Mouse (Mus musculus) brain, embryonic 14.5 days (tissue): ENCODE measurements at regions not wholly inside any gene's neighbourhood (a gene's known extent, or its start where the extent isn't known, plus 50 kb on each side); places are given as distances from the start of the nearest gene placed in this dataset.

Experiments used
- CTCF ChIP-seq: fragments of 200-500 bp; IDR thresholded peaks from 2 replicates; pipeline ENCODE4 v1.5.1; 2012; ENCODE audit warnings: inconsistent platforms, mild to moderate bottlenecking, moderate library complexity, borderline replicate concordance; ENCODE audit not compliant: insufficient read depth, insufficient read length; ENCODE audit errors: extremely low read depth
- POLR2A ChIP-seq: fragments of 200-500 bp; IDR thresholded peaks from 2 replicates; pipeline ENCODE4 v1.6.1; 2012; ENCODE audit warnings: mild to moderate bottlenecking, inconsistent platforms, borderline replicate concordance; ENCODE audit not compliant: poor library complexity, insufficient read depth, insufficient read length, severe bottlenecking; ENCODE audit errors: extremely low read depth

- no peak for TF ChIP-seq CTCF
- TF ChIP-seq POLR2A, result no peak
These were observed 109.1 kb upstream of the Clstn2 start for GRCm38 (mm10) chr9:98142121-98142520.
